Mouse (Mus musculus): ENCODE results near the gene Fndc1.

The Fndc1 gene

DNA sequence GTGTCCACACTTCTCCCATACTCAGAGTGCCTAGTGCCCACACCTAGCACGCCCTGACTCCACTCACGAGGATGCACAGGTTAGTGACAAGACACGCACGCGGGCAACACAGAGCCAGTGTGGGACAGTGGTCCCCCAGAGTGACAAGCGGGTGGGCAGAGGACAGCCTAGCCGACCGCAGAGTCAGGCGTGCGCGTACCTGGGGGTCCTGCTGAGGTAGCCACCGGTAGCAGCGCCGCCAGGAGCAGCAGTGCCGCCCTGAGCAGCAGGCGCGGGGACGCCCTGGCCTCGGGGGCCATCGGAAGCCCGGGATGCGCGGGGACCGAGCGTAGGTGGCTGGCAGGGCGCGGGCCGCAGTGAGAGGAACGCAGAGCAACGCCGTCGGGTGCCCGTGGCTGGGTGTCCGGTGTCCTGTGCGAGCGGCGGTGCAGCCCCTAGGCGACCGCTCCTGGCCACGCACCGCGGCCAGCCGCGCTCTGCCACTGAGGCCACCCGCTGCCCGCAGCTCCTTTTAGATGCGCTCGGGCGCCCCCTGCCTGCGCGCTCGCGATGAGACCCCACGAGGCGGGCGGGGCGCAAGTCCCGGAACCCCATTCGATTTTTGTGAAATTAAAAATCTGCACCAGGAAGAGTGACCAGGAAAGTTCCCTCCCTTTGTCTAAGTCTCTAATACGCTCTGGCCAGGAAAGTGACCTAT, at the start of gene Fndc1:
Gene Fndc1 (minus strand): TSS at position 484 of the 697 bp plus-strand sequence.
- peak; percentile 52 for DNase-seq

DNA sequence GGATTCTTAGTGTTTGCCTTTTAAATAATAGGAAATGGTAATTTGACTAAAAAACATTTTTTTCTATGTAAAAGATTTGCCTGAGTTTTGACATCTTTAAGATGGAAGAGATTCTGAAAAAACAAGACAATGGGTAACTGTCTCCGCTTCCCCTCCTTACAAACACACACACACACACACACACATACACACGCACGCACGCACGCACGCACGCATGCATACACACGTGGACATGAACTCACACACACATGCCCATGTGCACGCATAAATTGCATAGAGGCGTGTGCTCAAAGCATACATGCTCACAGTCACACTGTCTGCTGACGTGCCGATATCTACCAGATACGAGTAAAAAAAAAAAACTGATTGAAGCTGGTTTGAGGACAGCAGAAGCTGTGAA, 49.4 kb upstream of the Fndc1 start:
- no peak for DNase-seq

DNA sequence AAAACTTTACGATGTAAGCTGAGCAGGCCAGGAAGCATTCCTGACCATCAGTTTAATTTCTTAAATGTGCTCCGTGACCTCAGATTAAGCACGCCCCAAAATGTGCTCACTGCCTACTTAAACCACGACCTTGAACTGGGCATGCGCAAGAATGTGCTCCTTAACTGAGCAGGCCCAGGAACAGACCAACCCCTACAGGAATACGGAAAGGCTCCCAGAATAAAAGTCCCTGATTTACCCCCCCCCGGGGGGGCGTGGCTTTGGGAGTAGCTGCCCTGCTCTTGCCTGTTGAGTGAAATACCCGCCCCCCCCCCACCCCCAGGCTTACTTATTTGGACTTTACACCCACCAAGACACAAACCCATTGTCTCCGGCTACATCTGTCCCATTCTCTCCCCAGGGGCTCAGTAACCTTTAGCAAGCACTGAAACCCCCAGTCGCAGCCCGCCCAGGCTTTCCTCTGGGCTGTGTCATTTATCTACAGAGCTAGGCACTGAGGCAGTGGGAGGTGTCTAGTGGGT, 48.9 kb upstream of the Fndc1 start:
- peak; percentile 66 for DNase-seq

DNA sequence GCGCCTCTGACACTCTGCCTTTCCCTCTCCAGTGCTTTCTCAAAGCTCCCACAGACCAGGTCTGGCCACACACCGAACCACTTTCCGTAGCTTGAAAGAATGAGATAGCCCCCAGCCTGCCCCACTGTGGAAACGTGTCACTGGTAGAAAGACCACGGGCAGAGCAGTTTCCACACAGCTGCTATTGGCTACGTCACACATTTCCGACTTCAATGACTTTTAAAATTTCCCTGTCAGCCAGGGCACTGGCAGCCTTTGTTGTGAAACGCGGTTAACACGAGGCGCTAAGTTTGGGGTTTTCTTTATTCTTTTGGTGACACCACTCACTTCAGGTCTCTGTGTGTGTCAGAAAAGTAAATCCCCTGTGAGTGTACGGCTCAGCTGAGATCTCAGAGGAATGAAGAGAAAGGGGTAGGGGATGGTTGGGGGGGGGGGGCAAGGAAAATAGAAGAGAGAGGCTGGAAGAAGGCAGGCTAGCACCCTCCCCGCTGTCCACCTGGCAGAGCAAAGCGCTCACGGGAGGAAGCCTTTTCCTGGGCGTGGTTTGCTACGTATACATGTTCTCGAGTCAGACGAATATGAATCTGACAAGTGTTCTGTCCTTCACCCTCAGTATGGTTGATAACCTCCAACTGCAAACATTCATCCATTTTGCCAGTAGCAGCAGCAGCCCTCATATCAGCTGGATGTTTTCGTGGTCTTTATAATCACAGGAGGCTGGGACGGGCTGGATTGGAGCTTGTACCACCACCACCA, 47.9 kb upstream of the Fndc1 start:
- no peak for DNase-seq

DNA sequence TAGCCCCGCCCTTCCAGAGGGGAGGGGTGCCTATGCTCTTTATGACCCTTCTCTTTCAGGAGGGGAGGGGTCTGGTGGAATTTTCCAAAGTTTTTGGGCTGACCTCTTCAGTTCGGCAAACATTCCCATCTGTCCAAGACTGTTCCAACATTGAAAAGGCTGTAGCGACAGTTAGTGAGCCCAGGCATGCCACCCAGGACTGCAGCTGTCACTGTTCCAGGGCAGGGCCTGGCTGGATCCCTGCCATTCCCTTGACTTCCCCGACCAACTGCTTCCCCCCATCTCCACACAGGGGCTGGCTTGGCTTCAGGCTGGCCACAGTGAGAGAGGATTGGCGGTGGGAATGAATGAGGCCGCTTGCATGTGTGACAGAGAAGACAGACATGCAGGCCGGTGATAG, 46.3 kb upstream of the Fndc1 start:
- DNase-seq: no peak

DNA sequence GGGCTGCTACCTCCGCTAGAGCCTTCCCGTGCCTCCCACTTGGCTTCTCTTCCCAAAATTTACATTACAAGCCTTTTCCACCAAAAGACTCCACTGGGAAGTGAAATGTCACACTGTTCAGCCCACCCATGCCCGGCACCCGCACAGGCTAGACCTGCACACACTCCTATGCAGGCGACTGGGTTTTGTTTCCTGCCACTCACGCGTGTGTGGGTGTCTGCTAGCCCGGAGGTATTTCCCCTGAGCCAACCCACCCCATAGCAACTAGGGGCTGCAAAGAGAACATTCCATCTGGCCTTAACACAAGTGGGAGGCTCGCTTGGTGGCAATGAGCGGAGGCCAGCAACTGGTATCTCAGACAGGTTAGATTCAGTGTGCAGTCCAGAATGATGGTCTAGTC, 44.7 kb upstream of the Fndc1 start:
- DNase-seq: no peak

DNA sequence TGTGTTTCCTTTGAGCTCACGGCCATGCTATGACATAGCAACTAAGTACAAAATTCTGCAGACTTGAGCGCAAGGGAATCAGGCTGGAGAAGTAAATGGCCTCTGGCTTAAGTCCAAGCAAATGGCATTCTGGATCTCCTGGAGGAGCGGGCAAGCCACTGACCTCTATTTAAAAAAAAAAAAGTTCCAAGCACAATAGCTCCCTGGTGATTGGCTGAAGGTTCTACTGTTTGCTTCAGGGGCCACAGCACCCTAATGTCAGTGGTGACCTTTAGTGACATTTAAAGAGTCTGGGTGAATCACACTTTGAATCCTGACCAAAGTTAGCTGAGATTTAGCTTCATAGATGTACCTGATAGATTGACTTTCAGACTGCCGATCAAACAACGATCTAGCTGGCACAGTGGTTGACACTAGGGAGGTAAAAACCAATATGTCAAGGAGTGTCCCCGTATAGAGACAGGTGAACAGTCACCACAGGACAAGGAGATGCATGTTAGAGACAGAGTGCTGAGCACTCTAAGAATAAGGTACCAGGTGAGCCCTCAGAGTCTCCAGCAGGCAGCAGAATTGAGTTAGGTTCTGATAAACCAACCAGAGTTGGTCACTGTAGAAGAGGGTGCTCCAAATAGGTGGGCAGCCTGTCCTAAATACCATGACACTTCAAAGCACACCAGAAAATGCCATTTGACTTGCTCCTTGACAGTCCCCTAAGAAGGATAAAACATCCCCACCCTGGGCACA, 43.9 kb upstream of the Fndc1 start:
- no peak for DNase-seq

DNA sequence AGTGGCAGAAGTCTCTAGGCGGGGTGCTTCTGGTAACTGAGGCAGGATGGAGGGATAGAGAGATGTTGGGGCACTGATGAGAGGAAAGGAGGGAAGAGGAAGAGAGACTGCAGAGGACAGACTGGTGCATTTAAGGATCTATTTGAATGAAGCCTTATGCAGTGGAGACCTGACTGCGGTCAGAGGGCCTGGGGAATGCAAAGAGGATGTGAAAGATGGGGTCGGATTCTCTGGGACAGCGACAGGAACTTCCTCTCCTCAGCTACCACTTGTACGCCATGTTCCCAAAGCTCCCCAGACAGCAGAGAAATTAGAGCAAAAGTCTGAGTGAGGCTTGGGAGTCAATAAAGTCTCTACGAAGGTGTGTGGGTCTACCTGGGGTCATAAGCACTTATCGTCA, 42.0 kb upstream of the Fndc1 start:
- no peak for DNase-seq

DNA sequence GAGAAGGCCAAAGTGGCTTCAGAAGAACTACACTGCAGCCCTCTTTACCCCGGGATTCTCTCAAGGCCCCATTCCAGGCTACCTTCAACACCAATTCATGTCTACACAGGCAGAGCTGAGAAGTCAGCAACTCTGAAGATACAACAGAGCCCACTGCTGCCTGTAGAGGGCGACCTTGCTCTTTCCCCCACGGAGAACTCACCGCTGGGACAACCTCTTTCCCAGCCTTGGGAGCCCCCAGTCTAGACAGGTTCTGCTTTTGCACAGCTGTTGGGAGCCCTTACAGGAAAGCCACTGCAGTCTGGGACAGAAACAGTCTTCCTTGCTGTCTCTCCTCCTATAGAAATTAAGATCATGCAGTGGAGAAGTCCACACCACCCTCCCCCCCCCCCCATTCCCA, 41.5 kb upstream of the Fndc1 start:
- DNase-seq: peak; percentile 74

DNA sequence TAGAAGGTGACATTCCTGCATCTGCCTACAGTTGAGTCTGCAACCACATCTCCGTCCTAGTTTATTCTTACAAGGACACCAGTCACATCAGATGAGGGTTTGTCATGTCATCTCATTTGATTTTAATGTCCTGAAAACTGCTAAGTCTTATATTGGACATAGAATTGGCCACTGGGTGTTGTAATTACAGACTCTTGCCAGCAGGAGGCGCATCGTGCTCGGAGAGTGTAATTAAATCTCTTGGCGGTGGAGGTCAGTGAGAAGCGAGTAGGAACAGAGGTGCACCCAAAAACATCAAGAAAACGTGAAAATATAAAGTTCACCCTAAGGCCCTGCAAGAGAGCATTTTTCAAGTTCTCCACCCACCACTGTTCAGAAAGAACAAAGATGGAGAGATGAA, 37.6 kb upstream of the Fndc1 start:
- peak; percentile 38 for DNase-seq

DNA sequence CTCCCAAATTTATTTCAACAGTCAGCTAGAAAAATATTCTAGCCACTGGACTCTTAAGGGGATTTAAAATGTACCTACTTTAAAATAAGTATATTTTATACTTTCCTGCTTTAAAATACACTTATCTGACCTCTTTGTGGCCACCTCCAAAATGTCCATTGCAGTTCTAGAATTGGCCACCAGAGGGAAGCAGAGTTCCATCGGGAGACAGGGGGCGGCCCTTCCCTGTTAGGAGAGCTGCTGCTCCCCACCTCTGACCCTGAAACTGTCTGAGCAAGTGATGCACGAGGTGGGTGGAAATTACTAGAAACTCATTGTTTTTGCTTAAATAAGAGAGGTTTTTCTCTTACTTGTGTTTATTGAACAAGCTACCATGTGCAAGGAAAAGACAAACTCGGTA, 36.6 kb upstream of the Fndc1 start:
- peak; percentile 65 for DNase-seq

DNA sequence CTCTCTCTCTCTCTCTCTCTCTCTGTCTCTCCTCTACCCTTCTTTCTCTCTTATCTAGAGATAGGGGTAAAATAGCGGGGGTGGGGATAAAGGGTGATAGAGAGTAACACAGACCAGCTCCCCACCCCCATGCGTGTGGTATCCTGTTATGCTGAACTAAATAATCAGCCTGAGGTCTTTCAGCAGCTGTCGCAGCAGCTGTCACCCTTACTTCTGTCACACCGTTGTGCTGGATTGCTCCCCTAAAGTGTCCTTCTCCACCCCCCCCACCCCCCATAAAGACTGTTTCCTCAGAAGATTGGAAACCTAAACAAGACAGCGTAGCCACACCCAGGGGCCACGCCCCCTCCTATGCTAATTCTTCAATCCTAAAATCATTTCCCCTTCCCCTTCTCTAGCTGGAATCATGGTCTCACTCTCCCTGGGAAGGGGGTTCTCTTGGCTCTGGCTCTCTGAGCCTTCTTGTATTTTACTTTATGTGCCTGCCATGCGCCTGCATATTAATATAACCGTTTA, 33.8 kb upstream of the Fndc1 start:
- DNase-seq: no peak

DNA sequence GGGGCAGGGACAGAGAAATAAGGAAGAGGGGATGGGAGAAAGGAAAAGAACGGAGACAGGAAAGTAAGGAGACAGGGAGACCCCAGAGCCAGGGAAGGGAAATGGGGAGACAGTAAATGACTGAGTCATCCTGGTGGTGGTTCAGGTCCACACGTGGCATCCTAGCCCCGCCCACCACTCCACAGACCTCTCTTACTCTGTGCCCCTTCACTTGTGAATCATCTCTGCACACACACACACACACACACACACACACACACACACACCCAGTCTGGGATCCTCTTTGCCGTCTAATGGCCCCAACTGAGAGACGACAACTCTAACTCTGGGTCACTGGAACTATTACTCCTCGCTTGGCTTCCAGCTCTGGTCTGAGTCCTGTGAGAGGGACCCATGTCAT, 30.6 kb upstream of the Fndc1 start:
- no peak for DNase-seq

DNA sequence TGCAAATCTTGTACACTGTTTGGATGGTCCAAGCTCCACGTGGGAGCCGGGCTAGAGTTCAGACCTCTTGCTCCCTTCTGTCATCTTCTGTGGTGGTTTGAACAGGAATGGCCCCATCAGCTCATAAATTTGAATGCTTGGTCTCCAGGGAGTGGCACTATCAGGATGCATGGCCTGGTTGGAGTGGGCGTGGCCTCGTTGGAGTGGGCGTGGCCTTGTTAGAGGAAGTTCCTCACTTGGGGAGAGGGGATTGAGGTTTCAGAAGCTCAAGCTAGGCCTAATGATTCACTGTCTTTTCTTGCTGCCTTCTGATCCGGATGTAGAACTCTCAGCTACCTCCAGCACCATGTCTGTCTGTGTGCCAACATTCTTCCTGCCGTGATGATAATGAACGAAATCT, 28.7 kb upstream of the Fndc1 start:
- DNase-seq: no peak

DNA sequence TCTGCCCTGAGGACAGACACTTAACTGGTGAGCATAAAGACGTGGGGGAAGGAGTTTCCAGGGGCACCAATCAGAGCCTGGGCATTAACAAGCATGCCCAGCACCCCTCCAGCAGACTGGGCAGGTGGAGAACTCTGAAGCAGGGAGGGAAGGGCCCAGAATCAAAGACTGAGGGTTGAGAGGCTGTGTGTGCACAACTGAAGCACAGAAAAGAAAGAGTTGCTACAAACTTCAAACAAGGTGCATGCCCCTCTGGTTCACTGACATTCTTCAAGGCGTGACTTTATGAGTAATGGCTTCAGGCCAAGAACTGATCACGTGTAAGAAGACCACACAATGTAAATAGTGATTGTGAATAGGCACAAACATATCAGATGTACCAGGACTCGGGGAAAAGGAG, 24.9 kb upstream of the Fndc1 start:
- DNase-seq: no peak

DNA sequence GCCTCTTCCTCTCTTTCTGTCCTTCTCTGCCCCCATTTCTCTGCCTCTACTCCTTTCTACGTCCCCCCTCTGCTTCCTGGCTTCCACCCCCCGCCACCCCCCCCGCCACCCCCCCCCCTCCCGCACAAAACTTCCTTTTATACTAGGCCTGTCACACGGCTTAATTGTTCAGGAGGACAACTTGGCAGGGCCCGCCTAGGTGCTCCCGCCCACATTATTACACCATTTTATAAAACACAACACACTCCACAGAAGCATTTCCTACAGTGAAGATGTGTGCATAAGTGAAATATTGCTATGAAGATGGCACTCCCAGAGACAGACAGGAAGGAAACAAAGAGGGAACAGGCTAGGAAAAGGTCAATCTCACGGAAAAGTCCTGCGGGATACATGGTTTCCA, 24.4 kb upstream of the Fndc1 start:
- no peak for DNase-seq

DNA sequence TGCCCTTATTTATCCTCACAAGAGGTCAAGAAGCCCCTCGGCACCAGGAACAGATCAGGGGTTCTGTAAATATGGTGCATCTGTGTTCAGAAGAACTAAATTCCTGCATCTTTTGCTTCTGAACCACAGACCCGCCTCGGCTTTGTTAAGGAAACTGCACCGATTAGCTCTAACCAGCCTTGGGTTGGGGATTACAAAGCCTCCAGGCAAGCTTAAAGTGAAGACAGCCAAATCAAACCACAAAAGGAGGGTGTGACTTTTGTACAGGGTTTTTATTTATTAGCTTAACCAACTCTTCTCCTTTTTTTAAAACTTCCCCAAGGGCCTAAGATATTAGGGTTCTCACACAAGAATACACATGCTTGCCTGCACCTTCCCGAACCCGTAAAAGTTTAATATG, 23.1 kb upstream of the Fndc1 start:
- no peak for DNase-seq

DNA sequence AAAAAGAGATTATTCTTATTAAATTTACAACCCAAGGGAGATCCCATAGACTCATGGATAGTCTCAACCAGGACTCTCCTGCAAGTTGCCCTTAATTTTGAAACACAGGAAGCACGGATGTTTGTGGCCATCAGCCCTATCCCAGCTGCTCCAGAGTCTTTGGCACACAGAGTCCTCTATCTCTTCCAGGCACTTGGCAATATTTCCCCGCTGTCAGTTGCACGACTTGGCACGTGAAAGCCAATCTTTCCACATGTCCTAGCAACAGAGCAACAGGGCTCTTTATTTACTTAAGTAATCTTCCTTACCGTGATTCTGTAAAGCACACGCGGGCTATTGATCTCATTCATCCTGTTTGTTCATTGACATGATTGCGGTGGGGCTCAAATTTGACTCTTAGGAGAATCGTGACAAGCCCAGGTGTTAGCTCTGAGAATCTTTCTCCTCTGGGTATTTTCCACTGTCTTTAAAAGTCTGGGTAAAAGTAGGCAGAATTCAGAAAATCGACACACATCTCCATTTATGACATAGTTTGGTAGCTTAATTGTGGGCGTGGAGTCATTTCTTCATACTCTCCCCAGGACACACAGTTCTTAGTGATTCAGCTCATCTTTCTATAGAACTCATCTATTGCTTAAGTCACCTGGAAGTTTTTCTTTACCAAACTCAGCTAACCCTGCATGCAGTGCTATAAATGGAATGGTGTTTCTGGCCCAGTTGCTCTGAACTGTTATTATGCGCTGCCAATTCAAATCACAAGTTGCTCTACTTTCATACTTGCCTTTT, 13.6 kb upstream of the Fndc1 start:
- no peak for DNase-seq

DNA sequence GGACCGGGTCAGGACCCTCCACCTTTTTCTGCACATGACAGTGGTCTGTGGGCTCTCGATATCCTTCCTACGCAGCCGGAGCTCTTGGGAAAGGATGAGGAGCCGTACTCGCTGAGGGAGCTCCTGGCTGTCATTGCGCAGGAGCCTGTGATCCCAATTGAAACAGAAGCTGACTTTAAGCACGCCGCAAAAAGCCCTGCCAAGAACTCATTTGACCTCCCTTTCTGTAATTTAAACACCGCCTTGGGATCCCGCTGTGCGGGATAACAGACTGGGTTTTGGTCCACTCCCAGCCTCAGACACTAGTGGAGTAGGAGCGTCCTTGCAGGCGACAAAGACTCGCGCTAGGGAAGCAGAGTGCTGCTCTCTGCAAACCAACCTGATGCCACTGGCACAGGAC, 484 bp upstream of the Fndc1 start:
- DNase-seq: no peak

DNA sequence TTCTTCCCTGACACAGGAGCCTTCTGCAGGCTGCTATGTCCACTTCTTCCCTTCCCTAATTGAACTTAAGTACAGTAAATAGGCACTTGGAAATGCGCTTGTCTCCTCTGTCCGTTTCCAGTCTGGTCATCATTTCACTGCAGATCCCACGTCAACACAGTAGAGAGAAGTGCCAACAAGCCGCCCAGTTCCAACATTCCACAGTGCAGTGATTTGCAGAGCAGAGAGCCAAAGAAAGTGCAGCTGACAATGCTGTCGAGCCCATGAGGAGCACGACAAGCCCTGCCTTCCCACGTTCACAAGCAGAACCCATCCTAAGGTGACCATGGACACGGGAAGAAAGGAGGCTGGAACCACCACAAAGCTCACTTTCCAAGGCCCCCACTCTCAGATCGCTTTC, 1.7 kb downstream of the Fndc1 start:
- DNase-seq: no peak

DNA sequence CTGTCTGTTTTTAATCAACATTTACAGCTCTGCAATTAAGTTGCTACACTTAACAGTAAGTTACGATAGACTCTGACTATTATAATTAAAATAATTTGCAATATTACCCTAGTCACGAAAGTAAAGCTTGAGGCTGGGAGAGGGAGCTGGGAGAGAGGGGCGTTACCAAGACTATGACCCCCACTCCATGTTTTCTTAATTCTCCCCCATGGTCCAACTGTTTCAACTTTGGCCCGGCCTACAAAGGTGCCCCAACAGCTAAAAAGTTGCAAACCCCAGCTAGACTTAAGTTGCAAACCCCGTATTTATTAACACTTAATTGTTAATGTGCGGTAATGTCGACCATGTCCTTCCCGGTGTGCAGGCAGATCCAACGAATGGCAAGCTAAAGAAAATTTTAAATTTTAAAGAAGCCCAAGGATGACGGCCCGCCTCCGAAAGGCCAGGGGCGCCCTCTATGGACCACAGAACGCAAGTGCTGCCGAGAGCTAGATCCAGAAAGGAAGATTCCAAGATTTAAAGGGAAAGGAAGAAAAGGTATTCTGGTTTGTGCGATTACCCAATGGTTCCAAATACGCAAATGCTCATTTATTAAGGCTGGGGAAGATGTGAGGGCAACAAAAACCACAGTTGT, 5.4 kb downstream of the Fndc1 start:
- peak; percentile 30 for DNase-seq

DNA sequence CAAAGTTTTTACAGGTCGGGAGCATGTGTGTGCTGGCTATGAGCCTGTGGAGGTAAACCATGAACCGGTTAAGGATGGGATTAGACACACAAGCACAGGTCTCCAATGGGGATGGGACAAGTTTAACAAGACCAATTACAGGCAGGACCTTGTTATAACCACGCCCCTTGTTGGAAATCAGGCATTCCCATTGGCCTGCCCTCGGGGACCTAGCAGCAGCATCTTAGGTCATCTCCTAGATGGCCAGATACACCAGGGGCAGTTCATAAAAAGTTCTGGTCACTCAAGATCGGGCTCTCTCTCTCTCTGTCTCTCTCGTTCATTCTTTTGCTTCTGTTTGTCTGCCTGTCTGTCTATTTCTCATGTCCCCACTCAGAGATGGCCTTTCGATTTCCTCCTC, 6.9 kb downstream of the Fndc1 start:
- DNase-seq: no peak
